Mouse (Mus musculus) cortical plate, adult 2 months (tissue): ENCODE data around the gene Syt14. TPM values are rescaled to one million over a fixed set of nuclear protein-coding genes. Genes with fewer than 3 reads are reported as not detected.

ENCODE experiments used
- H3K27ac ChIP-seq: fragments of 200-500 bp; 2 replicates; pipeline ENCODE4 v1.5.1; 2012; ENCODE audit warnings: low read length, control low read depth, inconsistent platforms; ENCODE audit not compliant: insufficient read depth
- H3K4me1 ChIP-seq: fragments of 200-500 bp; 2 replicates; pipeline ENCODE4 v1.6.1; 2011; ENCODE audit warnings: low read length; ENCODE audit not compliant: control insufficient read depth, insufficient read depth
- H3K4me3 ChIP-seq: fragments of 200-500 bp; 2 replicates; pipeline ENCODE4 v1.5.1; 2011; ENCODE audit warnings: mild to moderate bottlenecking, low read length, control low read depth; ENCODE audit not compliant: insufficient read depth
- CTCF ChIP-seq: fragments of 200-500 bp; IDR thresholded peaks from 2 replicates; pipeline ENCODE4 v1.5.1; 2011; ENCODE audit warnings: mild to moderate bottlenecking, control low read depth, low read length; ENCODE audit not compliant: insufficient read depth; ENCODE audit errors: extremely low read depth
- POLR2A ChIP-seq: fragments of 200-500 bp; IDR thresholded peaks from 2 replicates; pipeline ENCODE4 v1.6.1; 2011; ENCODE audit warnings: mild to moderate bottlenecking, low read length, control low read depth; ENCODE audit not compliant: insufficient read depth; ENCODE audit errors: extremely low read depth
- polyA plus RNA-seq: library from polyadenylated mRNA; depleted of rRNA; stranded (reverse); fragments of >200 nt; gene quantifications from 2 replicates; pipeline ENCODE4 v1.2.3, GENCODE M21; 2012

Syt14 gene
- polyA plus RNA-seq, 1 experiment = 5.8 TPM

DNA sequence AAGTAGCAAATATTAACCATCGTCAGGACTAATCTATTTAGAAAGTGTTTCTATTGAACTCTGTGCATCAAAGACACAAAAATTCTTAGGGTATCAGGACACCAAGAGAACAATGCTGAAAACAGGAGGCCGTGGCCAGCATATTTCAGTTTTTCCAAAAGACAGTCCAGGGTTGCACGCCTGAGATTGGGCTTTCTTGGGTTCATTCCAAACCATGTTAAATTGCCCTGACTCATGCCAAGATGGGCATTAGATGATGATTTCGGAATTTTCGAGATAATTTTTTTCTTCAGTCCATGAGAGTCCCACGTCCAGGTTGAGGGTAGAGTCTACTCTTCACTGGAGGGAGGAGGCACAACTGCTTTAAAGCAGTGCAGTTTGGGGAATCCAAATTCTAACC is 178.6 kb downstream of the Syt14 start:
- TF ChIP-seq POLR2A (no peak), CTCF (no peak)
- Histone ChIP-seq H3K27ac (no peak overlapping the region), H3K4me1 (peaks cover 2% of the 10 kb centered on the region; the same call in 1 of the 2 replicates), H3K4me3 (no peak overlapping the region)

- no peak for TF ChIP-seq CTCF
- no peak for TF ChIP-seq POLR2A
- Histone ChIP-seq H3K27ac (no peak overlapping the region), H3K4me1 (peaks cover 2% of the 10 kb centered on the region; the same call in 1 of the 2 replicates), H3K4me3 (no peak overlapping the region; the same call in 1 of the 2 replicates)
Observed at GRCm38 (mm10) chr1:192856411-192856810, 179.2 kb downstream of the Syt14 start.

DNA sequence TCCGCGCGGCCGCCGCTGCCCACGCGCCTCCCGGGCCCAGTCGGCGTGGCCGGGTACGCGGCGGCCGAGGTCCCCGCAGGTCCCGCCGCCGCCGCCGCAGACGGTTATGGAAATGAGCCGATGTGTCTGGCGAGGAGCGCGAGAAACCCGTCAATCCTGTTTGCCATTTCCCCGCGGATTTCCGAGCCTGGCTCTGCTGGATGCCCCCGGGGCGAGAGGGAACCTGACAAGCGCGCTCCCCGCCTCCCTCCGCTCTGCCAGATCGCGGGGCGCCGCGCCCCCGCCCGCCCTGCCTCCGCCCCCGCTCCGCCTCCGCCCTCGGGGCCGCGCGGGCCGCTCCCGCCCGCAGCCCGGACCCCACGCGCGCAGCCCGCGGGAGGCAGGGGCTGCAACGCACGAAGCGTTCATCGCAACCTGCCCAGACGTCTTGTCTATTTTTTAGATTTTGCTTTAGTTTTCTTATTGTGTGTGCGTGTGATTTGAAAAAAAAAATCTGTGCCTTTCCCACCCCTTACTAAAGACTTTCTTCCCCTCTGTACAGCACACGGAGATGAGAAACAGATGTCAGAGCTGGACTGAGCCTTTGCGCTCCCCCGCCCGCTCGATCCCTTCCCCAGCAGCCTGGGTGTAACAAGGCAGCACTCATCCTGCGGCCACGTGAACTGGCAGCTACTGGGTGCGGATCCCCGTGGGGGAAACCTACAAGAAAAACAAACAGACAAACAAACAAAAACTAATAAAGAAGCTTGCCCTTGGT is 179.9 kb downstream of the Syt14 start, which contains the start of gene Sertad4:
TSS of gene Sertad4 (minus strand) at position 283 of the 757 bp plus-strand sequence.
- Histone ChIP-seq H3K27ac (peak within 1 kb of the TSS; percentile 92), H3K4me1 (peaks cover 2% of the 10 kb centered on the region; the same call in 1 of the 2 replicates), H3K4me3 (peak within 1 kb of the TSS; percentile 79)
- TF ChIP-seq CTCF = no peak
- no peak for TF ChIP-seq POLR2A

GRCm38 (mm10) chr1:192854819-192855271 is 180.7 kb downstream of the Syt14 start:
- peak overlapping the region; percentile 79 for H3K4me3 ChIP-seq
- H3K27ac ChIP-seq = peak overlapping the region; percentile 92
- TF ChIP-seq POLR2A = no peak
- TF ChIP-seq CTCF = no peak
- H3K4me1 ChIP-seq = peaks cover 2% of the 10 kb centered on the region; the same call in 1 of the 2 replicates

- TF ChIP-seq CTCF (no peak), POLR2A (no peak)
- peaks cover 2% of the 10 kb centered on the region; the same call in 1 of the 2 replicates for H3K4me1 ChIP-seq
- peak overlapping the region; percentile 92; the same call in 1 of the 2 replicates for H3K27ac ChIP-seq
- H3K4me3 ChIP-seq = peak overlapping the region; percentile 79
Observed at GRCm38 (mm10) chr1:192853988-192854818, 181.4 kb downstream of the Syt14 start.

DNA sequence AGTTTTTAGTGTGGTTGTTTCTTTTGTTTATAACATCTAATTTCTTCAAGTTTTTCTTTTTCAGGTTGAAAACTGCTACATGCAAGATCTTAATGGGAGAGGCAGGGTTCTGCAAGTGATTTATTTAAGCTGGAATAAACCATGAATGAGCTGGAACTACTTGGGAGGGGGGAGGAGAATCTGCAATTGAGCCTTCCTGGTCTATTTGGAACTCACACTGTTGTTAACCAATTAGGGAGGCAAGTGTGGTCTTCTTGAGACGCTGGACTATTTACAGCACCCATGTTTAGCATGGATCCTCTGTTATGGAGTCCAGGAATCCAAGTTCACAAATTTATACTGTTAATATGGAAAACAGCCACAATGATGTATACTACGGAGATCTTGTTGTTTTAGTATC is 182.1 kb downstream of the Syt14 start:
- peaks cover 2% of the 10 kb centered on the region; the same call in 1 of the 2 replicates for H3K4me1 ChIP-seq
- H3K4me3 ChIP-seq = no peak overlapping the region
- TF ChIP-seq CTCF (no peak), POLR2A (no peak)
- H3K27ac ChIP-seq = no peak overlapping the region

GRCm38 (mm10) chr1:192852047-192852446 is 183.5 kb downstream of the Syt14 start:
- Histone ChIP-seq H3K4me1 (peaks cover 2% of the 10 kb centered on the region; the same call in 1 of the 2 replicates), H3K4me3 (no peak overlapping the region), H3K27ac (no peak overlapping the region)
- TF ChIP-seq POLR2A (no peak), CTCF (no peak)

GRCm38 (mm10) chr1:192851640-192852039 is 183.9 kb downstream of the Syt14 start:
- Histone ChIP-seq H3K27ac (no peak overlapping the region), H3K4me1 (peaks cover 2% of the 10 kb centered on the region; the same call in 1 of the 2 replicates), H3K4me3 (no peak overlapping the region)
- TF ChIP-seq CTCF (no peak), POLR2A (no peak)

DNA sequence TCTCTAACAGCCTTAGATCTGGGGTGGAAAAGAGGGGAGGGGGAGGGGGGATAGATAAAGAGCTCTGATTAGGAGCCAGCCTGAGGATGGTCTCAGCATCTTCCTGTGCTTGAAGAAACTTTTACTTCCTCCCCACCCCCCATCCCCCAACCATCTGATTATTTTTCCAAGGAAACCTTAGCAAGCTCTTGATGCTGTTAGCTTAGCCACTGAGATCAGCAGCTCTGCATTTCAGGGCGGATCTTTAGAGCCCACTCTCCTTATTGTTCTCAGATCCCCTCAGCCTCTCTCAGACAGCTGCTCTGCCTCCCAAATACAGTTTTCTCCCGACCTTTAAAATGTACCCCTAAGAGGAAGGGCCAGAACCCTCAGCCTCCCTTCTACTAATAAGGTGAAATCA is 184.4 kb downstream of the Syt14 start:
- Histone ChIP-seq H3K27ac (no peak overlapping the region), H3K4me1 (peaks cover 2% of the 10 kb centered on the region; the same call in 1 of the 2 replicates), H3K4me3 (no peak overlapping the region)
- TF ChIP-seq CTCF = no peak
- TF ChIP-seq POLR2A = no peak
